Mouse (Mus musculus) MEL (cell line): ENCODE measurements around the gene Corin. TPM values are rescaled to one million over a fixed set of nuclear protein-coding genes. Genes with fewer than 3 reads are reported as not detected.

Source experiments
- DNase-seq: peaks from one replicate; pipeline ENCODE4 v3.0.0; 2011; ENCODE audit warnings: low read depth, low spot score
- H3K27ac ChIP-seq: 2 replicates; pipeline ENCODE4 v1.5.1; 2012; ENCODE audit warnings: low read depth, mild to moderate bottlenecking, control low read depth, low read length, moderate library complexity; ENCODE audit not compliant: control insufficient read depth
- H3K27me3 ChIP-seq, 2 experiments: fragments of 150-350 bp in 1 of 2; sonication (generic) in 1 of 2; 2 replicates each; pipeline ENCODE4 v1.6.1; 2012; ENCODE audit warnings: low read length in 2 of 2, mild to moderate bottlenecking in 2 of 2, improper control_type of control experiment in 1 of 2, moderate library complexity in 1 of 2; ENCODE audit not compliant: insufficient read depth in 2 of 2, control insufficient read depth in 1 of 2
- H3K36me3 ChIP-seq, 2 experiments: 2 replicates each; pipeline ENCODE4 v1.6.1; 2012 to 2014; ENCODE audit warnings: low read length in 2 of 2, improper control_type of control experiment in 1 of 2, inconsistent platforms in 1 of 2, mild to moderate bottlenecking in 1 of 2; ENCODE audit not compliant: insufficient read depth in 2 of 2, control insufficient read depth in 1 of 2
- H3K4me1 ChIP-seq, 2 experiments: fragments of 150-350 bp in 1 of 2; sonication (generic) in 1 of 2; 2 replicates each; pipeline ENCODE4 v1.6.1; 2012; ENCODE audit warnings: low read length in 2 of 2, improper control_type of control experiment in 1 of 2, mild to moderate bottlenecking in 1 of 2; ENCODE audit not compliant: insufficient read depth in 2 of 2, control insufficient read depth in 1 of 2
- H3K4me3 ChIP-seq, 2 experiments: fragments of 150-350 bp in 1 of 2; sonication (generic) in 1 of 2; 2 replicates each; pipeline ENCODE4 v1.5.1; 2012; ENCODE audit warnings: low read depth in 2 of 2, low read length in 2 of 2, mild to moderate bottlenecking in 2 of 2, moderate library complexity in 2 of 2, control low read depth in 1 of 2, improper control_type of control experiment in 1 of 2; ENCODE audit not compliant: control insufficient read depth in 1 of 2, insufficient read depth in 1 of 2
- H3K79me2 ChIP-seq: 2 replicates; pipeline ENCODE4 v1.6.1; 2012; ENCODE audit warnings: mild to moderate bottlenecking, low read length, moderate library complexity; ENCODE audit not compliant: control insufficient read depth, poor library complexity, insufficient read depth
- H3K9ac ChIP-seq: 2 replicates; pipeline ENCODE4 v1.6.1; 2012; ENCODE audit warnings: low read depth, mild to moderate bottlenecking, control low read depth, low read length, moderate library complexity; ENCODE audit not compliant: control insufficient read depth, poor library complexity, severe bottlenecking
- H3K9me3 ChIP-seq: fragments of 150-350 bp; sonication (generic); replicated peaks from 2 replicates; pipeline ENCODE4 v1.6.1; 2012; ENCODE audit warnings: mild to moderate bottlenecking, low read length, improper control_type of control experiment, moderate library complexity; ENCODE audit not compliant: insufficient read depth
- CHD2 ChIP-seq: IDR thresholded peaks from 2 replicates; pipeline ENCODE4 v1.6.1; 2011; ENCODE audit warnings: low read length, improper control_type of control experiment
- E2F4 ChIP-seq: IDR thresholded peaks from 2 replicates; pipeline ENCODE4 v1.6.1; 2011; ENCODE audit warnings: low read depth, low read length, improper control_type of control experiment, borderline replicate concordance
- ELF1 ChIP-seq: IDR thresholded peaks from 2 replicates; pipeline ENCODE4 v1.6.1; 2014; ENCODE audit warnings: low read depth, mild to moderate bottlenecking, inconsistent platforms, low read length, improper control_type of control experiment, moderate library complexity
- ETS1 ChIP-seq: IDR thresholded peaks from 2 replicates; pipeline ENCODE4 v1.6.1; 2012; ENCODE audit warnings: low read depth, mild to moderate bottlenecking, inconsistent platforms, low read length, improper control_type of control experiment, moderate library complexity
- GATA1 ChIP-seq: IDR thresholded peaks from 2 replicates; pipeline ENCODE4 v1.6.1; 2011; ENCODE audit warnings: low read depth, low read length, improper control_type of control experiment
- HCFC1 ChIP-seq: IDR thresholded peaks from 2 replicates; pipeline ENCODE4 v1.6.1; 2012; ENCODE audit warnings: low read depth, mild to moderate bottlenecking, inconsistent platforms, low read length, improper control_type of control experiment, moderate library complexity
- JUND ChIP-seq: IDR thresholded peaks from 2 replicates; pipeline ENCODE4 v1.6.1; 2011; ENCODE audit warnings: low read depth, mild to moderate bottlenecking, improper control_type of control experiment, low read length
- KAT2A ChIP-seq: conservative IDR thresholded peaks from 2 replicates; pipeline ENCODE4 v1.6.1; 2012; ENCODE audit warnings: low read depth, low read length, improper control_type of control experiment, inconsistent platforms
- MAFK ChIP-seq: IDR thresholded peaks from 2 replicates; pipeline ENCODE4 v1.6.1; 2011; ENCODE audit warnings: low read depth, mild to moderate bottlenecking, low read length, improper control_type of control experiment, borderline replicate concordance
- MAX ChIP-seq: IDR thresholded peaks from 2 replicates; pipeline ENCODE4 v1.6.1; 2011; ENCODE audit warnings: low read length, improper control_type of control experiment
- MEF2A ChIP-seq: IDR thresholded peaks from 2 replicates; pipeline ENCODE4 v1.6.1; 2014; ENCODE audit warnings: low read depth, mild to moderate bottlenecking, inconsistent platforms, low read length, improper control_type of control experiment; ENCODE audit not compliant: poor library complexity, insufficient replicate concordance, severe bottlenecking; ENCODE audit errors: extremely low read depth
- MXI1 ChIP-seq: IDR thresholded peaks from 2 replicates; pipeline ENCODE4 v1.6.1; 2011; ENCODE audit warnings: mild to moderate bottlenecking, low read depth, low read length, improper control_type of control experiment
- MYB ChIP-seq: IDR thresholded peaks from 2 replicates; pipeline ENCODE4 v1.6.1; 2011; ENCODE audit warnings: mild to moderate bottlenecking, low read depth, low read length, improper control_type of control experiment
- MYC ChIP-seq: IDR thresholded peaks from 2 replicates; pipeline ENCODE4 v1.6.1; 2011; ENCODE audit warnings: low read depth, mild to moderate bottlenecking, low read length, improper control_type of control experiment, moderate library complexity
- NELFE ChIP-seq: IDR thresholded peaks from 2 replicates; pipeline ENCODE4 v1.6.1; 2011; ENCODE audit warnings: low read depth, low read length, improper control_type of control experiment
- POLR2A ChIP-seq, 2 experiments: IDR thresholded peaks; 2 replicates each; pipeline ENCODE4 v1.6.1; 2011 to 2012; ENCODE audit warnings: low read length in 2 of 2, mild to moderate bottlenecking in 2 of 2, control low read depth in 1 of 2, improper control_type of control experiment in 1 of 2, low read depth in 1 of 2, moderate library complexity in 1 of 2; ENCODE audit not compliant: control insufficient read depth in 1 of 2, insufficient read depth in 1 of 2, poor library complexity in 1 of 2
- POLR2AphosphoS5 ChIP-seq: IDR thresholded peaks from 2 replicates; pipeline ENCODE4 v1.6.1; 2012; ENCODE audit warnings: low read depth, borderline replicate concordance, mild to moderate bottlenecking, inconsistent platforms, low read length, moderate library complexity, mixed read lengths
- RAD21 ChIP-seq: IDR thresholded peaks from 2 replicates; pipeline ENCODE4 v1.6.1; 2011; ENCODE audit warnings: mild to moderate bottlenecking, low read depth, low read length, improper control_type of control experiment
- SIN3A ChIP-seq: IDR thresholded peaks from 2 replicates; pipeline ENCODE4 v1.6.1; 2012; ENCODE audit warnings: low read length, improper control_type of control experiment, inconsistent platforms
- SMC3 ChIP-seq: IDR thresholded peaks from 2 replicates; pipeline ENCODE4 v1.6.1; 2011; ENCODE audit warnings: low read depth, low read length, improper control_type of control experiment
- TAL1 ChIP-seq: IDR thresholded peaks from 2 replicates; pipeline ENCODE4 v1.6.1; 2012; ENCODE audit warnings: mild to moderate bottlenecking, inconsistent platforms, low read length, moderate library complexity, mixed read lengths
- TCF12 ChIP-seq: IDR thresholded peaks from 2 replicates; pipeline ENCODE4 v1.6.1; 2014; ENCODE audit warnings: low read depth, mild to moderate bottlenecking, inconsistent platforms, low read length, improper control_type of control experiment, moderate library complexity
- UBTF ChIP-seq: IDR thresholded peaks from 2 replicates; pipeline ENCODE4 v1.6.1; 2012; ENCODE audit warnings: low read depth, mild to moderate bottlenecking, inconsistent platforms, low read length, improper control_type of control experiment, moderate library complexity, borderline replicate concordance; ENCODE audit not compliant: insufficient read depth
- USF1 ChIP-seq: IDR thresholded peaks from 2 replicates; pipeline ENCODE4 v1.6.1; 2014; ENCODE audit warnings: low read depth, mild to moderate bottlenecking, inconsistent platforms, low read length, improper control_type of control experiment, moderate library complexity
- USF2 ChIP-seq, 2 experiments: IDR thresholded peaks; 2 replicates each; pipeline ENCODE4 v1.6.1; 2011 to 2012; ENCODE audit warnings: improper control_type of control experiment in 2 of 2, low read length in 2 of 2, borderline replicate concordance in 1 of 2, inconsistent platforms in 1 of 2, low read depth in 1 of 2, mild to moderate bottlenecking in 1 of 2; ENCODE audit not compliant: insufficient read depth in 1 of 2
- ZC3H11A ChIP-seq: IDR thresholded peaks from 2 replicates; pipeline ENCODE4 v1.6.1; 2012; ENCODE audit warnings: low read depth, mild to moderate bottlenecking, inconsistent platforms, low read length, improper control_type of control experiment
- polyA plus RNA-seq, 2 experiments: library from polyadenylated mRNA; stranded (reverse) in 1 of 2; unstranded in 1 of 2; fragments of >175 nt in 1 of 2; fragments of >200 nt in 1 of 2; gene quantifications; 2 replicates each; pipeline versions ENCODE4 v1.2.1 to v1.2.4; 2012; ENCODE audit warnings: low replicate concordance in 2 of 2, low read depth in 1 of 2; ENCODE audit not compliant: insufficient read length in 2 of 2, insufficient read depth in 1 of 2, missing spikeins in 1 of 2
- total RNA-seq: library from RNA; depleted of rRNA; stranded (reverse); fragments of 300-350 nt; gene quantifications from 2 replicates; pipeline ENCODE4 v1.2.3, GENCODE M21; 2012

Gene Corin
- total and polyA plus RNA-seq, 3 experiments: not detected

- TF ChIP-seq MEF2A (no peak), HCFC1 (no peak), ELF1 (no peak), RAD21 (no peak), NELFE (no peak), MAX (no peak), TAL1 (no peak), UBTF (no peak), E2F4 (no peak), SIN3A (no peak), CHD2 (no peak), USF1 (no peak), KAT2A (no peak), POLR2A (IDR thresholded peaks at IDR 0.05; ENCODE audit: control insufficient read depth in 1 of 2, insufficient read depth in 1 of 2, low read depth in 1 of 2, low read length in 2 of 2, poor library complexity in 1 of 2) (no peak)
- TF ChIP-seq, all 39 proteins: peak for 0
- Histone ChIP-seq H3K4me3 (no peak overlapping the region), H3K79me2 (no peaks in the 10 kb centered on the region), H3K27me3 (no peaks in the 10 kb centered on the region), H3K4me1 (peaks cover 0 to 13% of the 10 kb centered on the region in 2 experiments; a peak in 2 of 4 replicates), H3K36me3 (0 out of 4 replicates have a peak, but pooled peaks cover 0 to 4% of the 10 kb centered on the region in 2 experiments), H3K27ac (no peak overlapping the region), H3K9ac (no peak overlapping the region), H3K9me3 (no peaks in the 10 kb centered on the region)
- no peak for DNase-seq
Observed at GRCm38 (mm10) chr5:72257084-72257483, 247.2 kb downstream of the Corin start.

GRCm38 (mm10) chr5:72254958-72255357, 249.3 kb downstream of the Corin start:
- DNase-seq: no peak
- Histone ChIP-seq H3K36me3 (0 out of 4 replicates have a peak, but pooled peaks cover 0 to 4% of the 10 kb centered on the region in 2 experiments), H3K79me2 (no peaks in the 10 kb centered on the region), H3K27me3 (no peaks in the 10 kb centered on the region), H3K4me1 (peaks cover 0 to 13% of the 10 kb centered on the region in 2 experiments; a peak in 2 of 4 replicates), H3K9me3 (no peaks in the 10 kb centered on the region), H3K4me3 (no peak overlapping the region), H3K9ac (no peak overlapping the region), H3K27ac (no peak overlapping the region)
- no peak for TF ChIP-seq JUND

GRCm38 (mm10) chr5:72250180-72250579, 254.1 kb downstream of the Corin start:
- H3K36me3 ChIP-seq: no peaks in the 10 kb centered on the region
- DNase-seq: peak; percentile 16
- H3K4me1 ChIP-seq: peaks cover 0 to 4% of the 10 kb centered on the region in 2 experiments; a peak in 1 of 4 replicates
- no peak overlapping the region for H3K27ac ChIP-seq
- no peak overlapping the region for H3K9ac ChIP-seq
- no peaks in the 10 kb centered on the region for H3K9me3 ChIP-seq
- no peak overlapping the region for H3K4me3 ChIP-seq
- no peaks in the 10 kb centered on the region for H3K27me3 ChIP-seq
- H3K79me2 ChIP-seq: no peaks in the 10 kb centered on the region
- TF ChIP-seq TCF12: no peak
- TF ChIP-seq ZC3H11A: no peak
- TF ChIP-seq TAL1: no peak
- no peak for TF ChIP-seq USF2 (IDR thresholded peaks at IDR 0.05; ENCODE audit: borderline replicate concordance in 1 of 2, insufficient read depth in 1 of 2, low read depth in 1 of 2, low read length in 2 of 2)
- no peak for TF ChIP-seq SMC3
- no peak for TF ChIP-seq MXI1
- TF ChIP-seq POLR2AphosphoS5: no peak
- TF ChIP-seq USF1: no peak
- TF ChIP-seq KAT2A: no peak
- TF ChIP-seq MAX: no peak
- TF ChIP-seq GATA1: no peak
- TF ChIP-seq ETS1: no peak
- no peak for TF ChIP-seq MYB
- no peak for TF ChIP-seq POLR2A (IDR thresholded peaks at IDR 0.05; ENCODE audit: control insufficient read depth in 1 of 2, insufficient read depth in 1 of 2, low read depth in 1 of 2, low read length in 2 of 2, poor library complexity in 1 of 2)
- no peak for TF ChIP-seq MYC
- TF ChIP-seq JUND: no peak
- TF ChIP-seq MAFK: no peak
